Mouse (Mus musculus): ENCODE data around the gene Tardbp.

The Tardbp gene

DNA sequence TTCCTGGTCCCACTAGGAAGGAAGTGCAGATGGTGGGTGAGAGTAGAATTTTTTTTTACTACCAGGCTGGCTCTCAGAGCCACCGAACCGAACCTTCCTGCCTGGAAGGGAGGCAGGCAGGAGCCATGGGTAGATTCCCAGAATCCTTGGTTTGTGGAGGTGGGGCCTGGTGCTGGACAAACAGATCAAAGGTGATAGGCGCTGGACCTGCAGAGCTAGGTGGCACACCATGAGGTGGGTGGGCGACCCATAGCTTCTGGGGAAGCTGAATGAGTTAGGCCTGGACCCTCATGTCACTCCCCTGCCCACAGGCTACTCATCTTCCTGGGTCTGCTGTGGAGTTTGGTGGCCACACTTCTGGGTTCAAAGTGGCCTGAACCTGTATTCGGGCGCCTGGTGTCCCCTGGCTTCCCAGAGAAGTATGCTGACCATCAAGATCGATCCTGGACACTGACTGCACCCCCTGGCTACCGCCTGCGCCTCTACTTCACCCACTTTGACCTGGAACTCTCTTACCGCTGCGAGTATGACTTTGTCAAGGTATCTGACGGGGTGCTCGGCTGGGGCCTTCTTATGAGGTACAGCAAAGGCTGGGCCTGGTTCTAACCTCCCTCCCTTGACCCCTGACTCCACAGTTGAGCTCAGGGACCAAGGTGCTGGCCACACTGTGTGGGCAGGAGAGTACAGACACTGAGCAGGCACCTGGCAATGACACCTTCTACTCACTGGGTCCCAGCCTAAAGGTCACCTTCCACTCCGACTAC is 24.3 kb downstream of the Tardbp start, which contains the start of gene Masp2:
Masp2 (plus strand) TSS at position 198 of the 764 bp plus-strand sequence.
- DNase-seq (ENCODE audit: low spot score) = no peak

DNA sequence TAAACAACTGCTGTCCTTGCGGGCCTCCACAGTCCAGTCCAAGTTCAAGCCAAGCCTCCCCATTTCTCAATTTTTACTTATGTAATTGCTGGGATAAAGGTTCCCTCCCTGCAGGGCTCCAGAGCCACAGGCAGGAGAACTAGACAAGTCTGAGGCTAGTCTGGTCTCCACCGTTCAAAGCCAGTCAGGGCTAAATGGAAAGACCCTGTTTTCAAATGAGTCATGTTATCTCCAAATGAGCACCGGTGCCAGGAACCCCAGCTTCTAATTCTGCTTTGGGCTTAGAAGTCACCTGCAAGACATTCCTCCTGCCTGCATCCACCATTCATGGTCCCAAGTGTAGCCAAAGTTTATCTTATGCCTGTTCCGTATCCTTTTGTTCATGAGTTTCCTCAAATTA is 24.9 kb downstream of the Tardbp start:
- DNase-seq (ENCODE audit: low spot score) = no peak

DNA sequence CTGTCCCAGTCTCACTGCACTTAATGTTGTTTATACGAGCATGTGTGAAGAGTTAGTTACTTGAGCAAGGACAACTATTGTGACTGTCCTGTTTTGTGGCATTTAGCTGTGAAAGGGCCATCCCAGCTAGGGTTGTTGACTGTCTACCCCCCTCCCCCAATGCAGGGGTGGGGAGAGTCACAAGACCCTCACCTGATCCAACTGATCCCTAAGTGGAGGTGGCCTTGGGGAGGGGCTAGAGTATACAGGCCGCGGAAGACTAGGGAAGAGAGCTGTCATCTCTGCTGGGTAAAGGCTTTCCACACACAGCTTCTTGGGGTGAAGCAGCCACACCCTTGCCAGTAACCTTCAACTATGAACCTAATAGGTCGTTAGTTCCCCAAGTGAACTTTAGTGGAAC is 26.5 kb downstream of the Tardbp start:
- no peak for DNase-seq (ENCODE audit: low spot score)

DNA sequence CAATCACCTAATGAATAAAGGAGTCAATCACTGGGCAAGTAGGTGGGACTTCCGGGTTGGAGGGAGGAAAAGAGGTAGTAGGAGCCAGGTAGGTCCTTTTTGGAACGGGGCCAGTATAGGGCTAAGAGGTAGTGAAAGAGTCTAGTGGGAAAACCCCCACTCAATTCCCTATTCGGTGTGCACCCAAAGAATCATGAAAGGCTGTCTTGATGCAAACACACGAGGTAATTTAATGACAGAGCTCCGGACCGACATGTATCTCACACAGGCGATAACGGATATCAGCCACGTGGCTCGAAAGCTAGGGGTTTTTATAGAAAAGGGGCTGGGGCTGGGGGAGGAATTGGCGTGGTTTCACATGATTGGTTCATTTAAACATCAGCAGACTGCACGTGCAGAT is 28.0 kb downstream of the Tardbp start:
- no peak for DNase-seq (ENCODE audit: low spot score)

DNA sequence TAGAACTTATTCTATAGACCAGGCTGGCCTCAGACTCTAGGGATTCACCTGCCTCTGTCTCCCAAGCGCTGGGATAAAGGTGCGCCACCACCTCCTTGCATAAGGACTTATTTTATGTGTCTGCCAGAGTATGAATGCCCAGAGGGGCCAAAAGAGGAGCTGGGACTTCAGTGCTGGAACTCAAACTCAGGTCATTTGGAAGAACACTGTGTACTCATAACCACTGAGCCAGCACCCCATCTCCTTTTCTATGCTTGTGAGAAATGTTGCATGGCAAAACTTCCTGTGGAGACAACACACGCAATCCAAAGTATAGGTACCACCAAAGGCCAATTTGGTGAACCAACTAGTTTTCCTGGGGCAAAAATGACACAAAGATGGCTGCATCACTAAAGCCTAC is 30.1 kb downstream of the Tardbp start:
- DNase-seq (ENCODE audit: low spot score) = no peak

DNA sequence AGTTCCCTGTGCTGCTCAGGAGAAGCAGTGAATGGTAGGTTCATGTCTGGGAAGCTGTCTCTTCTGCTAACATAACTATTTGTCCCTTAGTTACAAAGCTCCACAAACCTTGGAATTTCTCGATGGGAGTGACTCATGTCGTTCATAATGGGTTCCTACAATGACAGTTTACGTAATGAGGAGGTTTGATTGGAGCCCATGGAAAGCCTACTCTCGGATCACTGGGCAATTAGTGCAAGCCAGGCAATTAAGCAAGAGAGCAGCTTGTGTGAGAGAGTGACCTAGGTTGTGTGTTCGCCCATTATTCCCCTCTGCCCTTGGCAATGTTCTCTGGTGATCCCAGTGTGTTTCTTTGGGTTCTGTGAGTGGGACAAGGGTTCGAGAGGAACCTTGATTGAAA is 30.9 kb downstream of the Tardbp start:
- no peak for DNase-seq (ENCODE audit: low spot score)

DNA sequence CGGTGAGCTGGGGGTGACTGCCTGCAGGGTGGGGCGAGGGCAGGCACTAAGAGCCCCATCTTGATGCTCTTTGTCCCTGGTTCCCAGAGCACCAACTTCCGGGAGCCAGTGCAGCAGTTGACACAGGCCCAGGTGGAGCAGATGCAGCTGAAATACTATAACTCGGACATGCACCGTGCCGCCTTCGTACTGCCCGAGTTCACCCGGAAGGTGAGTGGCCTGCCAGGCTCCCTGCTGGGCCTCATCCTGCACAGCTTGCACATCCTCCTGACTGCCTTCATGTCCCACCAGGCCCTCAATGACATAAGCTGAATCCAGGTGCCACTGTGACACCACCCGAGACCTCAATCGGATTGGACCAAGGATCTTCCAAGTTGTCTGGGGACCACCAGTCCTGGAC is 32.8 kb downstream of the Tardbp start:
- DNase-seq (ENCODE audit: low spot score) = no peak

DNA sequence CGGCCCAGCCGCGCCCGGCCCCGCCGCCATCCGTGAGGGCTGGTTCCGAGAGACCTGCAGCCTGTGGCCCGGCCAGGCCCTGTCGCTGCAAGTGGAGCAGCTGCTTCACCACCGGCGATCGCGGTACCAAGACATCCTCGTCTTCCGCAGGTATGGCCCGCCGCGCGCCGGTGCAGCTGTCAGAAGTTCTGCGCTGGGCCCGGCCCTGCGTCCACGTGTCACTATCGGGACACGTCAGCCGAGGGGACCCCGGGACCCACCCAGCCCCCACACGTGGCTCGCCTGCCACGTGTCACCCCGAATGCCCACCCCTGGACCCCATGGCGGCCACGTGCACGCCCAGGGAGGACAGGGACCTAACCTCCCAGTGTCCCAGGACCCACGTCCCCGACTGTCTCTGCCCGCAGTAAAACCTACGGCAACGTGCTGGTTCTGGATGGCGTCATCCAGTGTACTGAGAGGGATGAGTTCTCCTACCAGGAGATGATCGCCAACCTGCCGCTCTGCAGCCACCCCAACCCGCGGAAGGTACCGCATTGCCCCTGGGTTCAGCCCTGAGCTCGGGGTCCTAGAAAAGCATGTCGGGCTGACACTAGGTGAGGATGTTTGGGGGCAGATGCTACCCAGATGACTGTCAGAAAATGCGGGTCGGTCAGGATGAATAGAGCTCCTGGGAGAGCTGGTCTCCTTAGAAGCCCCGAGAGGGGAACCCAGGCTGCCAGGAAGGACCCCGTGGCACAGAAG is 35.0 kb downstream of the Tardbp start:
- DNase-seq (ENCODE audit: low spot score) = no peak

DNA sequence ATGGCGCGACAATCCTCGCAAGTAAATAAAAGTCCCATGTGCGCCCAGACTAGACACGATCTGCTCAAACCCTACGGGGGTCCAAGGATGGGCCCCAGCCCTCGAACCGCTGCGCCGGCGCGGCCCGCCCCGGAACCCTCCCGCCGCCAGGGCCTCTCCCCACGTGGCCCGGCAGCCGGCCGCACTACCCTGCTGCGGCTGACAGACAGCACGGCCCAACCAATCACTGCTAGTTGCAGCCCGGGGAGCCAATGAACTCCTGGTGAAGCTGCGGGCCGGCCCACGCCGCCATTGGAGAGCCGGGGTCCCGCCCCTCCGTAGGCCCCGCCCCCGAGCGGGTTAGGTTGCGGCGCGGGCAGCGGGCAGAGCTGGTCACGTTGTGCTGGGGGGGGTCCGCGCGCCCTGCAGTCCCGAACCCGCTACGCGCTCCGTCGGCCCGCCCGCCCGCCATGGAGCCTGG is 35.6 kb downstream of the Tardbp start, which contains the start of gene Srm:
Srm (plus strand) TSS at position 333 of the 460 bp plus-strand sequence.
- DNase-seq (ENCODE audit: low spot score) = peak; percentile 99

DNA sequence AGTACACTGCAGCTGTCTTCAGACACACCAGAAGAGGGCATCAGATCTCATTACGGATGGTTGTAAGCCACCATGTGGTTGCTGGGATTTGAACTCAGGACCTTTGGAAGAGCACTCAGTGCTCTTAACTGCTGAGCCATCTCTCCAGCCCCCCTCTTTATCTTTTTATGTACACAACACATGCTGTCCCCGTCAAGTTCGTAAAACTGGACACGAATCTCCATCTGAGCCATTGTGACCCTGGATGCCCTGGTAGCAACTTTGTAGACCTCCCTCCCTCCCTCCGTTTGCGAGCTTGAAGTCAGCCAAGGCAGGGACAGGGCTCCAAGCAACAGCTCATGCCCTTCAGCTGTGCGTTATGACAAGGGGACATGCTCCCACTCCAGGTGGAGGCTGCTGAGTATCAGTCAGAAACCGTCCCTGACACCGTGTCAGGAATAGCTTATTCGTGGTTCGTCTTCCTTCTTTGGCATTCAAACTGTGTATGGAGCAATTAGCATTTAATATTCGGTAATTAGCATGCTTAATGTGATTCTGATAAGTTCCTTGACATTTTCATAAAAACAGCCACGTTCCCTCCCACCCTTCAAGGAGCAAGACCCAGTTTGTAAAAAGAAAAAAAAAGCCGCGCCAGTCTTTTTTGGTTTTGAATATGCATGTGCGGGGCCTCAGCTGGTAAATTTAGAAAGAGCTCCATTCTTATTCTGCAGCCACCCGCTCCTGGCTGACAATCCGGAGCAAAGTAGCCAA is 36.2 kb downstream of the Tardbp start:
- no peak for DNase-seq (ENCODE audit: low spot score)

DNA sequence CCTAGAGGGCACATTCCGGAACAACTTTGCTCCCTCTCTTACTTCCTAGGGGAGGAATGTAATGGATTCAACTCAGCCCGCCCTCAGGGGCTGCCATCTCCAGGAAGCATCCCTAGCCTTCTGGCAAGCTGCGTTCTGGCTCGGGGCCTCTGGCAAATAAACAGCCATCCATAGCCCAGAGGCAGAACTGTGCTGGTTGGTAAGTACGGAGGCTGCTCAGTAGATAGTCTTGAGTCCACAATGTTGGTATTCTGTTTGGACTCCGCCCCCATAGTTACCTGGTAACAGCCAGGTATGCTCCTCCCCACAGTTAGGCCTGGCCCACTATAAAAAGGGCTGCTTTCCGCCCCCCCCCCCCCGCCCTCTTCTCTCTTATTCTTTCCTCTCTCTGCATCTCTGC is 37.3 kb downstream of the Tardbp start:
- DNase-seq (ENCODE audit: low spot score) = no peak

DNA sequence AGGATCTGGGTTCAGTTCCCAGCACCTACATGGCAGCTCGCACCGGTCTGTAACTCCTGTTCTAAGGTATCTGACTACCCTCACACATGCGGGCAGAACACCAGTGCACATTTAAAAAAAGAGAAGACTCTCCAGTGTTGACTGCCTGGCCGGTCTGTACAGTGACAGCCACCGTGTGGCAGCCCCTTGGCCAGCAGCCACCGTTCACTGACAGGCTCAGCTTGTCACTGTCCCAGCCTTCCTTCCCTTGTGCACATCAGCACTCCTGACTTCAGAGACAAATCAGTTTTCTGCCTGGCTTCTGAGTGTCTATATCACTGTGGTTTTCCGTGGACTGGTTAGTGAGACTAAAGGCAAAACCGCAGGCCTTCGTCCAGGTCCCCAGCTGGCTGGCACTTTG is 38.0 kb downstream of the Tardbp start:
- DNase-seq (ENCODE audit: low spot score) = peak; percentile 41

DNA sequence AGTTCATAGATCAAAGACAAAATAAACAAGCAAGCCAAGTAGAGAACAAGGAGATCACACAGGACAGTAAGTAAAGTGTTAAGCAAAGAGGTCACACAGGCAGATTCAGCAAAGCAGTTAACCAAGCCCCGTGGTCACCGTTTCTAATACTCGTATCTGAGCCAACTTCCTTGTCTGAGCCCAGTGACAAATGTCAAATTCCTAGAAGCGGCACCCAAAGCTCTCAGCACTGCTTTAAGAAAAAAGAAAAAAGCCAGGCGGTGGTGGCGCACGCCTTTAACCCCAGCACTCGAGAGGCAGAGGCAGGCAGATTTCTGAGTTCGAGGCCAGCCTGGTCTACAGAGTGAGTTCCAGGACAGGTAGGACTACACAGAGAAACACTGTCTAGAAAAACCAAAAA is 40.2 kb downstream of the Tardbp start:
- no peak for DNase-seq (ENCODE audit: low spot score)

DNA sequence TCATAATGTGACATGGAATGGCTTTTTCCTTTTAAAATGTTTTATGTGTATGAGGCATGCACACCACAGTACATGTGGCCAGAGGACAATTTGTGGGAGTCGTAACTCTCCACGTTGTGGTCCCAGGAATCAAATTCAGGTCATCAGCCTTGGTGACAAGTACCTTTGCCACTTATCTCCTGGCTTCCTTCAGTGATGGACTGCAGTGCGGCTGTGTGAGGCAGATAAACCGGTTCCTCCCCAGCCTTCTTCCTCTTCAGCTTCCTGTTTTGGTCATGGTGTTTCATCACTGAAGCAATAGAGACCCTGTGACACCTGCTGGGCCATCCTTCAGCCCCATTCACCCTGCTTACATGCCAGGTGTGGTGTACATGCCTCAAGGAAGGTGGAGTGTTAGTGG is 43.6 kb downstream of the Tardbp start:
- DNase-seq (ENCODE audit: low spot score) = no peak

DNA sequence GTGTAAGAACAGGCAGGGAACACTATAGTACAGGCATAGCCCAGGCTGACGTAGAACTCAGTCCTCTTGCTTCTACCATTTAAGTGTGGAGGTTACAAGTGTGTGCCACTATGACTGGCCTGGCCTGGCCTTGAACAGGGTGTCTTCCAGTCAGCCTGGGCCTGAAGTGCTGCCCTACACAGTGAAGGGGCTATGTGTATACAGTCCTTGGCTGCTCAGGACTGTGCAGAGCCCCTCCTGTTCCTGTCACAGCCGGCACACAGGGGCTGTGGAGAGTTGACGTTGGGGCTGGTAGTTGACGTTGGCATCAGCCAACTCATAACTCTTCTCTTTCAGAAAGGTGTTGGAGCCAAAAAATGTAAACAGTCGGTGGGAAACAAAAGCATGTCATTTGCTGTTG is 45.4 kb downstream of the Tardbp start:
- DNase-seq (ENCODE audit: low spot score) = no peak

DNA sequence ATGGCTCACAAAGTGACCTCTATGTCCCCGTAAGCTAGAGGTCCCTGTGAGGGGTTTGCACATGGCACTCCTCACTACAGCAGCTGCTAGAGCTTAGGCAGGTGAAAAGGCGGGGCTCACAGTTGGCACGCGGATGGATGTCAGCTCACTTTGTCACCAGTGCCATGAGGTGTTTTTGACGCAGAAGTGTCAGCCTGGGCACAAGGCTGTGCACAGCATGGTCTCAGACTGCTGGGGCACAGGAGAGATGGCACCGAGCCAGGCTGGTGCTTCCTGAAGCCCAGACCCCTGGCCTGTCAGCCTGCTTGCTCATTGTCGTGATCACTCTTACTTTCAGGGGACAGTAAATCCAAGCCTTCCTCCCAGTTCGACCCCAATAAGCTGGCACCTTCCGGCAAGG is 46.1 kb downstream of the Tardbp start:
- DNase-seq (ENCODE audit: low spot score) = no peak

DNA sequence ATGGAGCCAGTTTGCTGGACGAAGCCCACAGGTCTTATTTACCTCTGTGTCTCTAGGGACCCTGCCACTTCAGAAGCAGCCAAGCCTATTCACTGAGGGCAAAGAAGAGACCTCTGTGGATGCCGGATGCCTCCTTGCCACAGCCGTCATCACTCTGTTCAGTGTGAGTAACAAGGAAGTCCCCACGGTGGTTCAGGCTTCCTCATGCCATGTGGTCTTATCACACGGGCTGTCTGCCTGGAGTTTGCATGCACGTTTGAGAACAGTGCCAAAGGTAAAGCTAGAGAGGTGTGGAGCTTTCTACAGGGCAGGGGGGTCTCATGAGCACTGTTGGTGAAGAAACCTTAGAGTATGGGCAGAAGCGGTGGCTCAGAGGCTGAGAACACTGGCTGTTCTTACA is 53.6 kb downstream of the Tardbp start:
- DNase-seq (ENCODE audit: low spot score) = no peak

DNA sequence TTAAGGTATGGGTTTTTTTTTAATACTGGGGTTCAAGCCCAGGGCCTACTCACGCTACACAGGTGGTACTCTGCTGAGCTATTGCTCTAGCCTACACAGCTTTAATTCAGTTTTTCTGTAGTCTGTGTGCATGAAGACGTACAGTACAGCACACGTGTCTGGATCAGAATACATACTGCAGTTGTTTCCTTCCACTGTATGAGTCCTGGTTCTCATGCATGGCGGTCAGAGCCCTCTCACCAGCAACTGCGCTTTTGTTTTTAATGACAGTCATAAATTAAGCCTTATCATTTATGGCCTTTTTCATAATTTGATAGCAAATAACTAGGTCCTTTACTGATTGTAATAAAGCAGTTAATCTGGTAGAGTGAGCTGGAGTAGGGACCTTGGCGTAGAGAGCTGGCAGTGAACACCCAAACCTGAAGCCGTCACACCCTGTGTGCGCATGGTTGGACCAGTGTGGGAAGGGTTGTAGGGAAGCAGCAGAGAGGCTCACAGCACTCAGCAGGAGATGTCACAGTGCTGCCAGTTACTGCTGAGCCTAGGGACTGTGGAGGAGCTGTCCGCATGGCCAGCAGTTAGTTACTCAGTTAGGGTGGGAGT is 56.0 kb downstream of the Tardbp start:
- no peak for DNase-seq (ENCODE audit: low spot score)

DNA sequence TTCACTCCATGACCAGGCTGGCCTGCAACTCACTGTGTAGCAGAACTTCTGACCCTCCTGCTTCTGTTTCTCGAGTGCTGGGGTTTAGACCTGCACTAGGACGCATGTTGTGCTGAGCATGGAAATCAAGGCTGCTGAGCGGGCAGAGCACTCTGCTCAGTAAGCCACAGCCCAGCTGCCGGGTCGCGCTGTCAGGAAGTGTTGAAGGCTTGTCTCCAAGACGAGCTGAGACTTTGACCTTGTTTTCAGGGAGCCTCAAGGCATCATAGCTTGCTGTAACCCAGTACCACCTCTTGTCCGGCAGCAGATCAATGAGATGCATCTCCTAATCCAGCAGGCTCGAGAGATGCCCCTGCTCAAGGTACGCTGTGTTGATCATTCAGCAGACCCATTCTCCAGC is 56.7 kb downstream of the Tardbp start:
- DNase-seq (ENCODE audit: low spot score) = no peak

DNA sequence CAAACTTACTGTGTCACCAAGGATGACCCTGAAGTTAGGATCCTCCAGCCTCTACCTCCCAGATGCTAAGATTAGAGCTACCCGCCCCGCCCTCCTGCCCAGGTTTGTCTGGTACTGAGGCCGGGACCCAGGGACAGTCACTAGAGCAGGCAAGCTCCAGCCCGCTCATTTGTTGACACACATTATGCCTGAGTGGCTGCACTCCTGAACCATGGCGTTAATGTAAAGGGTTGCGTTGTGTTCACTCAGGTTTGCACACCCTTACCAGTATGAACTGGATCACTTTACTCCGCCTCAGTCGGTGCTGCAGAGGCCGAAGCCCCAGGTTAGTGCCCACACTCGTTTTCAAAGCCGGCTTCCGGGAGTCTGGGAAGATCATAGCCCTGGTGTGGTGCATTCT is 63.2 kb downstream of the Tardbp start:
- no peak for DNase-seq (ENCODE audit: low spot score)

DNA sequence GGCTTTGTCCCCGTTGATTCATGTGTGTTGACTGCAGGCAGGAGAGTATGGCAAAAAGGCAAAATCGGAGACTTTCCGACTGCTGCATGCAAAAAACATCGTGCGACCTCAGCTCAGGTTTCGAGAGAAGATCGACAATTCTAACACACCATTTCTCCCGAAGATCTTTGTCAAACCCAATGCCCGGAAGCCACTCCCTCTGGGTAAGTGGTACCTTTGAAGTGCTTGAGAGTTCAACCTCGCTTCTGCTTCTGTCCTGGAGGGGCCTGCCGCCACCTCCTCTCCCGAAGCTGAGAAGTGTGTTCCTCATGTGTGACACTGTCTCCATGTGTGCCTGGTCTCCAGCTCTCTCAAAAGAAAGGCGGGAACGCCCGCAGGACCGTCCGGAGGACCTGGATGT is 64.1 kb downstream of the Tardbp start:
- DNase-seq (ENCODE audit: low spot score) = no peak

Measured in layer of hippocampus, adult 11-12 months (tissue).